Mouse (Mus musculus) olfactory bulb, adult 2 months (tissue): ENCODE results near the gene Hsh2d.

ENCODE experiments used
- CTCF ChIP-seq: fragments of 200-500 bp; IDR thresholded peaks from 2 replicates; pipeline ENCODE4 v1.5.1; 2012; ENCODE audit warnings: low read depth, mild to moderate bottlenecking, low read length, moderate library complexity; ENCODE audit not compliant: insufficient read depth
- POLR2A ChIP-seq: fragments of 200-500 bp; IDR thresholded peaks from 2 replicates; pipeline ENCODE4 v1.6.1; 2012; ENCODE audit warnings: mild to moderate bottlenecking, low read depth, low read length, moderate library complexity; ENCODE audit not compliant: insufficient read depth

DNA sequence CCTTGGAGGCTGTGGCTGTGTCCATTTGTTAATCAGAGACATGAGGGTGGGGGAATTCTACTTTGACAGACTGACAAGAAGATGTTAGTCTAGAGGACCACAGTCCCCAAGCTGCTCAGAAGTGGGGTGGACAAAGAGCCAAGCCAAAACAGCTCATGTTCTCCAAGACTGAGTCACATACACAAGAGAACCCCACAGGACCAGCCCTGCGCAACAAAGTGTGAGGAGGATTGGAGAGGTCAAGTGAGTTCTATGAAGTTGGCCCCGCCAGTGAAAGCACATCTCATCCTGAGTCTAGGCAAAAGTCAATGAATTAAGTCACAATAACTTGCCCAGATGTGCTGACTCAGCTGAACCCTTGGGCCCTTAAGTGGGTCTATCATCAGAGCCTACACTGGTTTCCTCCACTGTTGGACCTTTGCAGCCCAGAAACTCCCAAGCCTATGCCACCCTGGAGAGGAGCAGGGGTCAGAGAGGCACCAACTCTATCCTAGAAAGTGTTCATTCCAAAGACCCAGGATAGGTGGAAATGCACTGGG lies 1.6 kb upstream of the Hsh2d start:
- no peak for TF ChIP-seq CTCF
- no peak for TF ChIP-seq POLR2A
